Mouse (Mus musculus) midbrain, embryonic 15.5 days (tissue): ENCODE measurements at regions not wholly inside any gene's neighbourhood (a gene's known extent, or its start where the extent isn't known, plus 50 kb on each side); places are given as distances from the start of the nearest gene placed in this dataset.

Experiments
- ATAC-seq: fragments of 200-750 bp; cut with Nextera tagmentation; replicated peaks from 2 replicates; pipeline ENCODE4 v1.8.0; 2017; ENCODE audit warnings: moderate TSS enrichment
- H3K27ac ChIP-seq: fragments of 300-500 bp; sonication (generic); 2 replicates; pipeline ENCODE4 v1.5.1; 2015; ENCODE audit warnings: mild to moderate bottlenecking, inconsistent platforms
- H3K27me3 ChIP-seq: fragments of 300-500 bp; sonication (generic); replicated peaks from 2 replicates; pipeline ENCODE4 v1.6.1; 2015; ENCODE audit warnings: inconsistent platforms
- H3K36me3 ChIP-seq: fragments of 300-500 bp; sonication (generic); replicated peaks from 2 replicates; pipeline ENCODE4 v1.6.1; 2015; ENCODE audit warnings: inconsistent platforms
- H3K4me1 ChIP-seq: fragments of 300-500 bp; sonication (generic); 2 replicates; pipeline ENCODE4 v1.6.1; 2015; ENCODE audit warnings: inconsistent platforms
- H3K4me2 ChIP-seq: fragments of 300-500 bp; sonication (generic); 2 replicates; pipeline ENCODE4 v1.6.1; 2015; ENCODE audit warnings: inconsistent platforms, mild to moderate bottlenecking, moderate library complexity
- H3K4me3 ChIP-seq: fragments of 300-500 bp; sonication (generic); 2 replicates; pipeline ENCODE4 v1.5.1; 2015; ENCODE audit warnings: mild to moderate bottlenecking, inconsistent platforms
- H3K9ac ChIP-seq: fragments of 300-500 bp; sonication (generic); 2 replicates; pipeline ENCODE4 v1.6.1; 2015; ENCODE audit warnings: mild to moderate bottlenecking, inconsistent platforms
- H3K9me3 ChIP-seq: fragments of 300-500 bp; sonication (generic); 2 replicates; pipeline ENCODE4 v1.6.1; 2016; ENCODE audit warnings: inconsistent platforms
- WGBS: fragments of 180-500 bp; shearing (Covaris S2); methylation state at CpG from one replicate; pipeline ENCODE4 v1.1.7; 2015; ENCODE audit warnings: mixed read lengths; 5-methylcytosine and 5-hydroxymethylcytosine counted together

GRCm38 (mm10) chr1:76036316-76036715 is 490.2 kb downstream of the Slc4a3 start:
- no peak for ATAC-seq
- Histone ChIP-seq H3K36me3 (no peaks in the 10 kb centered on the region), H3K4me1 (no peaks in the 10 kb centered on the region), H3K27ac (no peak overlapping the region), H3K4me2 (no peak overlapping the region), H3K4me3 (no peak overlapping the region), H3K9me3 (no peaks in the 10 kb centered on the region), H3K9ac (no peak overlapping the region), H3K27me3 (0 out of 2 replicates have a peak, but pooled peaks cover 3% of the 10 kb centered on the region)
- 32% methylated on average over 3 of the region's 3 CpGs for WGBS

GRCm38 (mm10) chr1:76039029-76039655 is 493.1 kb downstream of the Slc4a3 start:
- Histone ChIP-seq H3K4me2 (no peak overlapping the region), H3K4me3 (no peak overlapping the region), H3K36me3 (no peaks in the 10 kb centered on the region), H3K9me3 (no peaks in the 10 kb centered on the region), H3K9ac (no peak overlapping the region), H3K4me1 (no peaks in the 10 kb centered on the region), H3K27ac (no peak overlapping the region), H3K27me3 (0 out of 2 replicates have a peak, but pooled peaks cover 3% of the 10 kb centered on the region)
- WGBS, result 63% methylated on average over 4 of the region's 4 CpGs
- ATAC-seq, result no peak

GRCm38 (mm10) chr1:76039661-76040060 is 493.6 kb downstream of the Slc4a3 start:
- no peaks in the 10 kb centered on the region for H3K9me3 ChIP-seq
- H3K36me3 ChIP-seq, result no peaks in the 10 kb centered on the region
- H3K9ac ChIP-seq, result no peak overlapping the region
- H3K4me2 ChIP-seq, result no peak overlapping the region
- WGBS, result 81% methylated on average over 4 of the region's 4 CpGs
- H3K27ac ChIP-seq, result no peak overlapping the region
- 0 out of 2 replicates have a peak, but pooled peaks cover 3% of the 10 kb centered on the region for H3K27me3 ChIP-seq
- no peak overlapping the region for H3K4me3 ChIP-seq
- no peaks in the 10 kb centered on the region for H3K4me1 ChIP-seq
- no peak for ATAC-seq

GRCm38 (mm10) chr1:76050264-76050663 is 504.2 kb downstream of the Slc4a3 start:
- H3K36me3 ChIP-seq, result no peaks in the 10 kb centered on the region
- 85% methylated on average over 1 of the region's 1 CpGs for WGBS
- no peak overlapping the region for H3K4me2 ChIP-seq
- no peaks in the 10 kb centered on the region for H3K9me3 ChIP-seq
- ATAC-seq, result no peak
- no peak overlapping the region for H3K9ac ChIP-seq
- no peaks in the 10 kb centered on the region for H3K27me3 ChIP-seq
- H3K4me3 ChIP-seq, result no peak overlapping the region
- H3K27ac ChIP-seq, result no peak overlapping the region
- no peaks in the 10 kb centered on the region for H3K4me1 ChIP-seq

GRCm38 (mm10) chr1:76053378-76054171 is 507.5 kb downstream of the Slc4a3 start:
- H3K9ac ChIP-seq, result no peak overlapping the region
- no peaks in the 10 kb centered on the region for H3K36me3 ChIP-seq
- no peaks in the 10 kb centered on the region for H3K27me3 ChIP-seq
- no peak overlapping the region for H3K27ac ChIP-seq
- H3K4me1 ChIP-seq, result no peaks in the 10 kb centered on the region
- H3K9me3 ChIP-seq, result no peaks in the 10 kb centered on the region
- WGBS, result 37% methylated on average over 10 of the region's 10 CpGs
- no peak overlapping the region for H3K4me2 ChIP-seq
- no peak overlapping the region for H3K4me3 ChIP-seq
- ATAC-seq, result no peak

GRCm38 (mm10) chr1:76065783-76066182 is 519.7 kb downstream of the Slc4a3 start:
- Histone ChIP-seq H3K4me2 (no peak overlapping the region), H3K36me3 (no peaks in the 10 kb centered on the region), H3K27me3 (no peaks in the 10 kb centered on the region), H3K9me3 (no peaks in the 10 kb centered on the region), H3K9ac (no peak overlapping the region), H3K27ac (no peak overlapping the region), H3K4me3 (no peak overlapping the region), H3K4me1 (peaks cover 4% of the 10 kb centered on the region; the same call in 1 of the 2 replicates)
- WGBS, result 58% methylated on average over 6 of the region's 6 CpGs
- no peak for ATAC-seq

GRCm38 (mm10) chr1:76070831-76071321 is 524.8 kb downstream of the Slc4a3 start:
- peaks cover 2% of the 10 kb centered on the region; the same call in 1 of the 2 replicates for H3K4me1 ChIP-seq
- no peaks in the 10 kb centered on the region for H3K27me3 ChIP-seq
- H3K4me2 ChIP-seq, result no peak overlapping the region
- no peaks in the 10 kb centered on the region for H3K9me3 ChIP-seq
- H3K36me3 ChIP-seq, result no peaks in the 10 kb centered on the region
- H3K9ac ChIP-seq, result no peak overlapping the region
- WGBS, result 63% methylated on average over 16 of the region's 16 CpGs
- H3K4me3 ChIP-seq, result no peak overlapping the region
- no peak overlapping the region for H3K27ac ChIP-seq
- no peak for ATAC-seq

GRCm38 (mm10) chr1:76075213-76075612 is 529.1 kb downstream of the Slc4a3 start:
- WGBS, result 72% methylated on average over 3 of the region's 3 CpGs
- Histone ChIP-seq H3K4me1 (peaks cover 4% of the 10 kb centered on the region; the same call in 1 of the 2 replicates), H3K9ac (no peak overlapping the region), H3K27me3 (no peaks in the 10 kb centered on the region), H3K36me3 (no peaks in the 10 kb centered on the region), H3K4me3 (no peak overlapping the region), H3K9me3 (no peaks in the 10 kb centered on the region), H3K4me2 (no peak overlapping the region), H3K27ac (no peak overlapping the region)
- no peak for ATAC-seq

GRCm38 (mm10) chr1:76075685-76076455 is 529.8 kb downstream of the Slc4a3 start:
- WGBS, result 33% methylated on average over 10 of the region's 10 CpGs
- H3K4me1 ChIP-seq, result peaks cover 4% of the 10 kb centered on the region; the same call in 1 of the 2 replicates

GRCm38 (mm10) chr1:76080241-76080640 is 534.2 kb downstream of the Slc4a3 start:
- WGBS, result 84% methylated on average over 6 of the region's 6 CpGs
- no peaks in the 10 kb centered on the region for H3K36me3 ChIP-seq
- no peaks in the 10 kb centered on the region for H3K9me3 ChIP-seq
- peaks cover 4% of the 10 kb centered on the region; the same call in 1 of the 2 replicates for H3K4me1 ChIP-seq
- no peak overlapping the region for H3K4me2 ChIP-seq
- H3K4me3 ChIP-seq, result no peak overlapping the region
- ATAC-seq, result no peak
- no peak overlapping the region for H3K9ac ChIP-seq
- H3K27me3 ChIP-seq, result no peaks in the 10 kb centered on the region
- no peak overlapping the region for H3K27ac ChIP-seq

More at GRCm38 (mm10) chr1:76075685-76076455, 529.8 kb downstream of the Slc4a3 start:
- Histone ChIP-seq H3K27ac (no peak overlapping the region), H3K4me3 (no peak overlapping the region), H3K27me3 (no peaks in the 10 kb centered on the region), H3K36me3 (no peaks in the 10 kb centered on the region), H3K4me2 (peak overlapping the region; percentile 30), H3K9ac (no peak overlapping the region), H3K9me3 (no peaks in the 10 kb centered on the region)
- ATAC-seq, result no peak

- no peak overlapping the region for H3K4me2 ChIP-seq
- no peaks in the 10 kb centered on the region for H3K36me3 ChIP-seq
- no peaks in the 10 kb centered on the region for H3K9me3 ChIP-seq
- H3K4me1 ChIP-seq, result no peaks in the 10 kb centered on the region
- 48% methylated on average over 4 of the region's 4 CpGs for WGBS
- H3K27ac ChIP-seq, result no peak overlapping the region
- no peak overlapping the region for H3K4me3 ChIP-seq
- no peaks in the 10 kb centered on the region for H3K27me3 ChIP-seq
- no peak overlapping the region for H3K9ac ChIP-seq
- no peak for ATAC-seq
These were observed 535.6 kb downstream of the Slc4a3 start for GRCm38 (mm10) chr1:76081700-76082099.
